Mouse (Mus musculus) liver, postnatal 0 days (tissue): ENCODE measurements around the gene Mylk2.

Experiments
- CTCF ChIP-seq: sonication (generic); IDR thresholded peaks from 2 replicates; pipeline ENCODE4 v1.5.1; 2016; ENCODE audit warnings: antibody characterized with exemption, low read depth
- EP300 ChIP-seq: IDR thresholded peaks from 2 replicates; pipeline ENCODE4 v1.6.1; 2016; ENCODE audit warnings: antibody characterized with exemption, low read depth, mild to moderate bottlenecking

- TF ChIP-seq CTCF (no peak), EP300 (no peak)
Observed at GRCm38 (mm10) chr2:152948438-152949020, 37.4 kb downstream of the Mylk2 start.
